Mouse (Mus musculus) liver, embryonic 14.5 days (tissue): ENCODE measurements around the gene Kifap3. TPM values are rescaled to one million over a fixed set of nuclear protein-coding genes. Genes with fewer than 3 reads are reported as not detected.

Experiments used
- ATAC-seq: fragments of 200-750 bp; cut with Nextera tagmentation; 2 replicates; pipeline ENCODE4 v1.8.0; 2017; ENCODE audit warnings: moderate number of reproducible peaks, mild to moderate bottlenecking, moderate library complexity; ENCODE audit not compliant: insufficient read depth
- DNase-seq, 3 experiments: peaks; one replicate each; pipeline ENCODE4 v3.0.0-alpha.2; 2012 to 2013; ENCODE audit warnings: low read depth in 3 of 3, low spot score in 3 of 3
- H3K27ac ChIP-seq: fragments of 300-500 bp; sonication (generic); 2 replicates; pipeline ENCODE4 v1.5.1; 2014; ENCODE audit warnings: moderate library complexity, mild to moderate bottlenecking, control low read depth, inconsistent platforms
- H3K27me3 ChIP-seq: fragments of 300-500 bp; sonication (generic); 2 replicates; pipeline ENCODE4 v1.6.1; 2014; ENCODE audit warnings: mild to moderate bottlenecking, low read length, moderate library complexity; ENCODE audit not compliant: control insufficient read depth, insufficient read depth
- H3K36me3 ChIP-seq: fragments of 300-500 bp; sonication (generic); replicated peaks from 2 replicates; pipeline ENCODE4 v1.6.1; 2014; ENCODE audit warnings: low read depth; ENCODE audit not compliant: control insufficient read depth, insufficient read depth
- H3K4me1 ChIP-seq, 2 experiments: fragments of 200-500 bp in 1 of 2; fragments of 300-500 bp in 1 of 2; sonication (generic) in 1 of 2; replicated peaks; 2 replicates each; pipeline ENCODE4 v1.6.1; 2012 to 2014; ENCODE audit warnings: antibody characterized with exemption in 1 of 2, inconsistent platforms in 1 of 2, low read length in 1 of 2; ENCODE audit not compliant: control insufficient read depth in 2 of 2, insufficient read depth in 2 of 2
- H3K4me2 ChIP-seq: fragments of 300-500 bp; sonication (generic); 2 replicates; pipeline ENCODE4 v1.6.1; 2014; ENCODE audit warnings: low read depth, mild to moderate bottlenecking, control low read depth, moderate library complexity
- H3K4me3 ChIP-seq, 2 experiments: fragments of 200-500 bp in 1 of 2; fragments of 300-500 bp in 1 of 2; sonication (generic) in 1 of 2; 2 replicates each; pipeline ENCODE4 v1.5.1; 2012 to 2014; ENCODE audit warnings: low read depth in 2 of 2, low read length in 2 of 2, mild to moderate bottlenecking in 2 of 2, control low read depth in 1 of 2, inconsistent platforms in 1 of 2, moderate library complexity in 1 of 2; ENCODE audit not compliant: insufficient read depth in 1 of 2
- H3K9ac ChIP-seq: fragments of 300-500 bp; sonication (generic); replicated peaks from 2 replicates; pipeline ENCODE4 v1.6.1; 2014; ENCODE audit warnings: mild to moderate bottlenecking, control low read depth, moderate library complexity
- H3K9me3 ChIP-seq: fragments of 300-500 bp; sonication (generic); 2 replicates; pipeline ENCODE4 v1.6.1; 2016; ENCODE audit warnings: low read length, mixed read lengths; ENCODE audit not compliant: control insufficient read depth
- CTCF ChIP-seq: IDR thresholded peaks from 2 replicates; pipeline ENCODE4 v1.5.1; 2016; ENCODE audit warnings: antibody characterized with exemption, low read depth, control low read depth
- EP300 ChIP-seq: IDR thresholded peaks from 2 replicates; pipeline ENCODE4 v1.6.1; 2016; ENCODE audit warnings: antibody characterized with exemption, low read depth
- WGBS: fragments of 180-500 bp; shearing (Covaris S2); extraction: QIAGEN DNeasy Blood & Tissue Kit; methylation state at CpG from one replicate; pipeline ENCODE4 v1.1.7; 2014; ENCODE audit not compliant: insufficient replicate concordance; 5-methylcytosine and 5-hydroxymethylcytosine counted together
- polyA plus RNA-seq, 2 experiments: library from polyadenylated mRNA; depleted of rRNA in 1 of 2; stranded (reverse) in 1 of 2; unstranded in 1 of 2; fragments of >200 nt; fragmentation: Nextera tagmentation in 1 of 2; extraction: Ambion mirVana in 1 of 2; gene quantifications; 2 replicates each; pipeline versions ENCODE4 v1.2.1 to v1.2.3; 2012 to 2014

Kifap3 gene
- polyA plus RNA-seq, 2 experiments: 1.3 to 2.3 TPM

DNA sequence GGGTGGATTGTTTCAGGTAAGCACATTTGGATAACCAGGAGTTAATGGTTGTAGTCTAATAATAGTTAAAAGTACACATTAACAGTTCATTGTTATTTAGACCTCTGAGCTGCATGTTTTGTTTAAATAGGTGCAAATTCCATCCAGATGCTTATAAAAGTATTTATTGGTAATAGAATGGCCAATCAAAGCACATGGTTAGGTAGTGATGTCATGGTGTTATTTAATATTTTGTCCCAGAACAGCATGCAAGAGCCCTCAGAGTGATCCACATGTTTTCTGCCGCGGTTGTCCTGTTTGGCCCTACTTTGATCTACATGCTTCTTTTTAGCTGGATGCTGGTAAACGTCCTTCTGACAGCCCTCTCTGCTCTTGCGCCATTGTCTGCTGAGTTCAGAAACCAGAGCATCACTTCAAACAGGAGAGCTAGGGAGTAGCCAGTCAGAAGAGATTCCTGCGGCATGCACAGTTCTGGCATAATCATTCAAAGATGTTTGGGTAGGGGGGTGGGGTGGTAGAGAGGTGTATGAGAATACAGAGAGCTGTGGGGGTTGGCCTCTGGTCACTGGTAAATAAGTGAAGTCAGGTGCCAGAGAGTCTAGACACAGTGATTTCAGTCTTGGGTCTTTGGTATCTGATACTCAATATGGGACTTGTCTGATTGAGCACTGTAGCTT lies 73.6 kb downstream of the Kifap3 start:
- ATAC-seq: no peak
- Histone ChIP-seq H3K9ac (no peak overlapping the region), H3K36me3 (no peaks in the 10 kb centered on the region), H3K4me2 (no peak overlapping the region), H3K4me3 (no peak overlapping the region), H3K27me3 (no peaks in the 10 kb centered on the region), H3K27ac (no peak overlapping the region), H3K4me1 (no peaks in the 10 kb centered on the region), H3K9me3 (no peaks in the 10 kb centered on the region)
- TF ChIP-seq EP300: no peak
- no peak for TF ChIP-seq CTCF
- no peak for DNase-seq
- WGBS: 66% methylated on average over 5 of the region's 5 CpGs

DNA sequence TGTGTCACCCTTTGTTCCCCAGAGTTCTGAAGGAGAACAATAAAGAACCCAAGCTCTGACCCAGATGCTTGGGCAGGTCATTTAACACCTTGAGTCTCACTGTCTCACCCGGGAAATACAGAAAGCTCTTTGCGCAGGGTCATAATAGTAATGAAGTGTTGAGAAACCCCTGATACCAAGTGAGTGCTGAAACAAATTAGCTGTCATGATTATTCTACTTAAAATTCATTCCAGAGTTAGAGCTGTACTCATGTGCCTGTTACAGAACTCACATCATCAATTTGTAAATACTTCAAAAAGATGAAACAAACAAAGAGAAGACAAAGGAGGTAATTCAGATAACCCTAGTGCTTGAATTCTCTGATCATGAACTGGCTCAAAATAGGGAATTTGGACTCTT lies 79.0 kb downstream of the Kifap3 start:
- DNase-seq: no peak
- Histone ChIP-seq H3K4me3 (no peak overlapping the region), H3K9me3 (no peaks in the 10 kb centered on the region), H3K4me2 (no peak overlapping the region), H3K27me3 (no peaks in the 10 kb centered on the region), H3K36me3 (no peaks in the 10 kb centered on the region), H3K27ac (no peak overlapping the region), H3K9ac (no peak overlapping the region), H3K4me1 (no peaks in the 10 kb centered on the region)
- TF ChIP-seq CTCF: no peak
- ATAC-seq: no peak
- WGBS: 81% methylated on average over 2 of the region's 2 CpGs

DNA sequence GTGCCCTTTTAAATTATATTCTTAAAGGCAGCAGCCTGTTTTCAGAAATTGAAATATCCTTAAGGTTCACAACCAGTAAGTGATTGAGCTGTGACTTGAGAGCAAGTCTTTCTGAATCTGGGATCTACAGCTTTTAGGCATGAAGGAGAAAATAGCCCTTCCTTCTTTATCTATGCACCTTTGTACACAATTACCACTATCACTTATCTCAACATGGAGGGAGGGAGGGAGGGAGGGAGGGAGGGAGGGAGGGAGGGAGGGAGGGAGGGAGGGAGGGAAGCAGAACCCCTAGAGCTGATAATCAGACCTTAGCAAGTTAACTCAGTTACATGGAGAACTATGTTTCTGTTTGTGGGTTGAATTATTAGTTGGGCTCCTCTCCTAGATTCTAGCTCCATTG lies 82.2 kb downstream of the Kifap3 start:
- no peaks in the 10 kb centered on the region for H3K4me1 ChIP-seq
- no peak overlapping the region for H3K4me2 ChIP-seq
- no peak overlapping the region for H3K4me3 ChIP-seq
- ATAC-seq (no peak), DNase-seq (no peak)
- no peaks in the 10 kb centered on the region for H3K9me3 ChIP-seq
- no peak overlapping the region for H3K27ac ChIP-seq
- H3K27me3 ChIP-seq: no peaks in the 10 kb centered on the region
- no peak for TF ChIP-seq EP300
- no peak for TF ChIP-seq CTCF
- H3K9ac ChIP-seq: no peak overlapping the region
- no peaks in the 10 kb centered on the region for H3K36me3 ChIP-seq

DNA sequence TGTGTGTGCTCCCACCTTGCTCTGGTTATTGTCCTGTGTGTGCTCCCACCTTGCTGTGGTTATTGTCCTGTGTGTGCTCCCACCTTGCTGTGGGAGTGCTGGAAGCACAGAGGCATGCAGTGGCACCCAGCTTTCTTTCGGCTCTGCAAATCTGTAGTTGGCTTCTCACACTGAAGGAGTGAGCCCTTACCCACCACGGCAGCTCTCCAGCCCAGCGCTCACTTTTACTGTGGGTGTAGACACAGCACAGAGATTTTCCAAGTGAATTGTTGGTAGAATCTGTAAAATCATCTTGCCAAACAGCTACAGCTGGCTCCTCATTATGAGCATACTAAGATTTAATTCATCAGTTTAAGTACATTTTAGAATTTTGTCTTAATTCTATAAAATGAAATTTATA lies 93.8 kb downstream of the Kifap3 start:
- H3K4me3 ChIP-seq: no peak overlapping the region
- 74% methylated on average over 3 of the region's 3 CpGs for WGBS
- H3K4me2 ChIP-seq: no peak overlapping the region
- H3K27me3 ChIP-seq: no peaks in the 10 kb centered on the region
- DNase-seq (no peak), ATAC-seq (no peak)
- H3K27ac ChIP-seq: no peak overlapping the region
- no peaks in the 10 kb centered on the region for H3K4me1 ChIP-seq
- H3K9ac ChIP-seq: no peak overlapping the region
- TF ChIP-seq CTCF (no peak), EP300 (no peak)
- no peaks in the 10 kb centered on the region for H3K9me3 ChIP-seq
- no peaks in the 10 kb centered on the region for H3K36me3 ChIP-seq

DNA sequence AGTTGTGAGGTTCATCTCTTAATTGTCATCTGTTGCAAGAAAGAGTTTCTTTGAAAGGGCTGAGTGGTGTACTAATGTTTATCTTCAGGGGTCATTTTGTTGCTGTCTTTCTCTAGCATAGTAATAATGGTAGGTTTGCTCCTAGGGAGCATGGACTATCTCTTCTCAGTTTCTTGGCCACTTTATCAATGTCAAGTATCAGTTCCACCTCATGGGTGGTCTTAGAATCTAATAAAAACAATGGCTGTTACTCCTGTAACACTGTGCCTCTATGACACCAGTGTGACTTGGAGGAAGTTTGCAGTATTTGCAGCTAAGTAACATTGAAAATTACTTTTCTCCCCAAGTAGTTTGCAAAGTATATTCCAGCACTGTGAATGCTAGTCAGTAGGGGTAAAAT lies 110.2 kb downstream of the Kifap3 start:
- no peak overlapping the region for H3K4me3 ChIP-seq
- no peaks in the 10 kb centered on the region for H3K36me3 ChIP-seq
- ATAC-seq: no peak
- TF ChIP-seq CTCF: no peak
- no peak for TF ChIP-seq EP300
- DNase-seq: no peak
- H3K27me3 ChIP-seq: no peaks in the 10 kb centered on the region
- no peak overlapping the region for H3K27ac ChIP-seq
- H3K4me1 ChIP-seq: no peaks in the 10 kb centered on the region
- no peak overlapping the region for H3K4me2 ChIP-seq
- no peak overlapping the region for H3K9ac ChIP-seq
- no peaks in the 10 kb centered on the region for H3K9me3 ChIP-seq
